Mouse (Mus musculus) C2C12 (cell line): ENCODE measurements around the gene Gpr1. TPM values are rescaled to one million over a fixed set of nuclear protein-coding genes. Genes with fewer than 3 reads are reported as not detected.

Experiments used
- H3K27me3 ChIP-seq: one replicate; pipeline ENCODE4 v1.6.1; 2011; ENCODE audit not compliant: control insufficient read depth, insufficient read depth, insufficient read length
- H3K36me3 ChIP-seq: one replicate; pipeline ENCODE4 v1.6.1; 2011; ENCODE audit not compliant: control insufficient read depth, insufficient read depth
- H3K4me3 ChIP-seq: one replicate; pipeline ENCODE4 v1.5.1; 2011; ENCODE audit warnings: mild to moderate bottlenecking, control low read depth; ENCODE audit not compliant: poor library complexity, insufficient read depth, severe bottlenecking
- H3K79me2 ChIP-seq: one replicate; pipeline ENCODE4 v1.6.1; 2011; ENCODE audit not compliant: control insufficient read depth, insufficient read depth
- H3K79me3 ChIP-seq: one replicate; pipeline ENCODE4 v1.6.1; 2011; ENCODE audit warnings: low read depth, control low read depth
- H3ac ChIP-seq: one replicate; pipeline ENCODE3; 2011; ENCODE audit warnings: low read depth; ENCODE audit not compliant: control insufficient read depth, insufficient read length
- CEBPB ChIP-seq: IDR thresholded peaks from one replicate; pipeline ENCODE4 v1.6.1; 2011; ENCODE audit warnings: low read depth, mild to moderate bottlenecking, control low read depth, moderate library complexity
- CTCF ChIP-seq: IDR thresholded peaks from one replicate; pipeline ENCODE4 v1.5.1; 2011; ENCODE audit not compliant: control insufficient read depth, insufficient read depth, insufficient read length
- FOSL1 ChIP-seq: IDR thresholded peaks from one replicate; pipeline ENCODE4 v1.8.0; 2011; ENCODE audit warnings: mild to moderate bottlenecking, low read length; ENCODE audit not compliant: poor library complexity, insufficient read depth, severe bottlenecking
- MAX ChIP-seq: IDR thresholded peaks from one replicate; pipeline ENCODE4 v1.6.1; 2011; ENCODE audit warnings: mild to moderate bottlenecking, control low read depth
- MYOD1 ChIP-seq: IDR thresholded peaks from one replicate; pipeline ENCODE4 v1.6.1; 2011; ENCODE audit warnings: low read depth; ENCODE audit not compliant: control insufficient read depth, insufficient read length
- MYOG ChIP-seq: IDR thresholded peaks from one replicate; pipeline ENCODE4 v1.6.1; 2011; ENCODE audit not compliant: control insufficient read depth, insufficient read length; ENCODE audit errors: extremely low read depth
- USF1 ChIP-seq: IDR thresholded peaks from one replicate; pipeline ENCODE4 v1.6.1; 2011; ENCODE audit warnings: low read depth, mild to moderate bottlenecking, control low read depth, moderate library complexity
- polyA plus RNA-seq: library from polyadenylated mRNA; unstranded; fragments of >200 nt; fragmentation: generic; extraction: Trizol; gene quantifications from one replicate; pipeline ENCODE4 v1.2.1, GENCODE M21; 2012; ENCODE audit warnings: missing spikeins

Gene Gpr1
- polyA plus RNA-seq, 1 experiment: not detected

GRCm38 (mm10) chr1:63258501-63258900, 44.2 kb upstream of the Gpr1 start:
- Histone ChIP-seq H3K36me3 (no peaks in the 10 kb centered on the region), H3K4me3 (no peak overlapping the region), H3K27me3 (peaks cover 44% of the 10 kb centered on the region), H3K79me3 (no peaks in the 10 kb centered on the region), H3K79me2 (no peaks in the 10 kb centered on the region), H3ac (no peak overlapping the region)
- TF ChIP-seq CEBPB (no peak), CTCF (no peak), MAX (no peak), MYOD1 (no peak), MYOG (no peak), USF1 (no peak), FOSL1 (no peak)

- peaks cover 47% of the 10 kb centered on the region for H3K27me3 ChIP-seq
Measured at GRCm38 (mm10) chr1:63256083-63256482, 41.7 kb upstream of the Gpr1 start.

GRCm38 (mm10) chr1:63255101-63255500, 40.8 kb upstream of the Gpr1 start:
- Histone ChIP-seq H3K36me3 (no peaks in the 10 kb centered on the region), H3ac (no peak overlapping the region), H3K79me2 (no peaks in the 10 kb centered on the region), H3K4me3 (no peak overlapping the region), H3K27me3 (peaks cover 42% of the 10 kb centered on the region), H3K79me3 (no peaks in the 10 kb centered on the region)
- no peak for TF ChIP-seq FOSL1

More at GRCm38 (mm10) chr1:63256083-63256482, 41.7 kb upstream of the Gpr1 start:
- Histone ChIP-seq H3ac (no peak overlapping the region), H3K79me2 (no peaks in the 10 kb centered on the region), H3K36me3 (no peaks in the 10 kb centered on the region), H3K79me3 (no peaks in the 10 kb centered on the region), H3K4me3 (no peak overlapping the region)
- TF ChIP-seq MYOD1 (no peak), CTCF (no peak), MAX (no peak), CEBPB (no peak), USF1 (no peak), FOSL1 (no peak), MYOG (no peak)

- Histone ChIP-seq H3K27me3 (peaks cover 39% of the 10 kb centered on the region), H3K79me2 (no peaks in the 10 kb centered on the region), H3K79me3 (no peaks in the 10 kb centered on the region), H3K36me3 (no peaks in the 10 kb centered on the region), H3ac (no peak overlapping the region), H3K4me3 (no peak overlapping the region)
- no peak for TF ChIP-seq MAX
- TF ChIP-seq USF1: no peak
- TF ChIP-seq MYOG: no peak
- TF ChIP-seq CTCF: no peak
- TF ChIP-seq MYOD1: no peak
- no peak for TF ChIP-seq CEBPB
- no peak for TF ChIP-seq FOSL1
Measured at GRCm38 (mm10) chr1:63253291-63253690, 38.9 kb upstream of the Gpr1 start.

- Histone ChIP-seq H3K79me3 (no peaks in the 10 kb centered on the region), H3K27me3 (peaks cover 37% of the 10 kb centered on the region), H3K79me2 (no peaks in the 10 kb centered on the region), H3ac (no peak overlapping the region), H3K36me3 (no peaks in the 10 kb centered on the region), H3K4me3 (no peak overlapping the region)
- TF ChIP-seq MYOG (no peak), CEBPB (no peak), MYOD1 (no peak), USF1 (no peak), CTCF (no peak), MAX (no peak), FOSL1 (no peak)
Measured at GRCm38 (mm10) chr1:63252351-63253209, 38.2 kb upstream of the Gpr1 start.

- Histone ChIP-seq H3K36me3 (no peaks in the 10 kb centered on the region), H3K4me3 (no peak overlapping the region), H3K79me3 (no peaks in the 10 kb centered on the region), H3K27me3 (peaks cover 21% of the 10 kb centered on the region), H3ac (no peak overlapping the region), H3K79me2 (no peaks in the 10 kb centered on the region)
- TF ChIP-seq USF1 (no peak), MAX (no peak), CTCF (no peak), FOSL1 (no peak), MYOG (no peak), CEBPB (no peak), MYOD1 (no peak)
Measured at GRCm38 (mm10) chr1:63249261-63249660, 34.9 kb upstream of the Gpr1 start.
